Mouse (Mus musculus): ENCODE data around the gene Clip4. TPM values are rescaled to one million over a fixed set of nuclear protein-coding genes. Genes with fewer than 3 reads are reported as not detected.

The Clip4 gene
- polyA plus RNA-seq, 1 experiment, result 0.72 TPM

DNA sequence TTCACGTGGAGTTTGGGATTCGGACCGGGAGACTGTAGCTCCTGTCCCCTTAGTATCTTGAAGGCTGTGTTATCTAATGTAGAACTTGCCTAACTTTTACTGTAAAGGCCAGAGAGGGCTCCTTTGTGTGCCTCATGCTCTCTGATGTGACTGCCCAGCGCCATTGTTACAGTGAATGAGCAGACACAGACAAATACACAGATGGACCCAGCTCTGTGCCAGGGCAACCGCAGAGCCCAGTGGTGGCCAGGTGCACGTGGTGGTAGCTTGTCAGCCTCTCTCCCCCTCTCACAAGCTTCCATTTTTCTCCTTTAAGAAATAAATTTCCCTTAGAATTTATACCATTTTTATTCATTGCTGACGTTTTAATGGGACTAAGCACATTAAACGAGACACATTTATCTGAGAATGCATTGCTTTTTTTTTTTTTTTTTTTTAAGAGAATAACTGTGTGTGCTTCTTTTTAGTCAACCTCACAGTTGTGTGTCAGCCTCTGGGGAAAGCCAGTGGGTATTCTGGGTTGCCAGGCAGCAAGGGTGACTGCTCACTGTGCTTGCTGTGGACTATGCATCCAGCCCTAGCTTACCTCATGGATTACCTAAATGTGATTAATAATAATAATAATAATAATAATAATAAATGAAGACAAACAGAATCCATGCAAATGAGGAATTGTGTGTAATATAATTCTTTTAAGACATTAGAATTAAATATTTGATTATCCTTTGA lies 48.0 kb downstream of the Clip4 start:
- TF ChIP-seq POLR2A (IDR thresholded peaks at IDR 0.05; ENCODE audit: low read depth, low read length), result no peak
- TF ChIP-seq CTCF (IDR thresholded peaks at IDR 0.05; ENCODE audit: extremely low read depth, insufficient read length, insufficient replicate concordance, low read depth, low read length), result no peak
- H3K27me3 ChIP-seq (ENCODE audit: control insufficient read depth, insufficient read depth, low read length), result no peaks in the 10 kb centered on the region
- no peak overlapping the region for H3K4me3 ChIP-seq (ENCODE audit: low read depth, low read length)
- 88% methylated on average over 8 of the region's 8 CpGs for WGBS
- no peak overlapping the region for H3K27ac ChIP-seq (ENCODE audit: insufficient read depth, low read depth, low read length)
- no peaks in the 10 kb centered on the region for H3K36me3 ChIP-seq (ENCODE audit: control insufficient read depth, insufficient read depth, low read length)
- H3K4me1 ChIP-seq (ENCODE audit: control insufficient read depth, insufficient read depth, insufficient read length, low read length), result no peaks in the 10 kb centered on the region

DNA sequence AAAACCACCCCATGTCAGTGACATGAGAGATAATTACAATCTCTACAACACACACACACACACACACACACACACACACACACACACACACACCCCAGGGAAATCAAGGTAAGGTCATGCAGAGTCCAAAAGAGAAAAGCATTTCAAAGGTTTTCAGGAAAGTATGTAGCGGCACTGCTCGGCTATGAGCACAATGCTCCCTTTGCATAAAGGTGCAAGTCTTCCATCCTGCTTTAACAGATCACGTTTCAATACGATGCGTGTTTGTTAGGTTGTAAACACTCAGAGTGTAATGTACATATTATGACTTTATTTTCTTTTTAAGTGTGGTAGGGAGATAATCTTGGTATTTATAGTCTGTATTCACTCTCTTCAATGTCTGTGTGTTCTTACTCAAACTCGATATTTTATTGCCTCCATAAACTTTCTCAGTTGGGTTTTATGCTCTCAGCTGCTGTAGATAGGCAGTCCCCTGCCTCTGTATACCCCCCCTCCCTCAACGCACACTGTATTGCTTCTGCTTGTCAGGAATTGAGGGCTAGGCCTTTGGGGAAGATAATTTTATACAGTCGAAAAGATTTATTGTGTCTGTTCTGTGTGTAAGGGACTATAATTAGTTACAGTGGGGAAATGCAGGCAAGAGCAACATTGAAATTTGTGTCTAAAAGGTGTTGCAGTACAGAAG lies 55.5 kb downstream of the Clip4 start:
- WGBS, result 34% methylated on average over 8 of the region's 8 CpGs

DNA sequence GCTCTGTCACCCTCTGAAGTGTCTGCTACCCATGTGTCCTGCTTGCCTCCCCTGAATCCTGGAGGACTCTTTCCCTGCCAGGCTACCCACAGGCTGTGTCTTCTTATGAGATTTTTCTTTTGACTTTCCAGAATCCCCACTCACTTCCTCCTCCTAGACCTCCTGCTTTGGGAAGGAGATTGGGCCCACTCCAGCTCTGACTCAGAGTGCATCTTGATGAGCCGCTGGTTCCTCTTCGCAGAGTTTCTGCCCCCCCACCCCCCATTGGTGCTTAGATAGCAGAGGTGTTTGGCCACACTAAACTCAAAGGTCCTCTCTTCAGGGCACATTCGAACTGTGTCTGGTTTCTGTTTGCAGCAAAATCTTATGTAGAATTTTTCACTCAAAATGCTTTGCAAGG lies 58.3 kb downstream of the Clip4 start:
- TF ChIP-seq CTCF (IDR thresholded peaks at IDR 0.05; ENCODE audit: extremely low read depth, insufficient read length, insufficient replicate concordance, low read depth, low read length) (no peak), POLR2A (IDR thresholded peaks at IDR 0.05; ENCODE audit: low read depth, low read length) (no peak)
- no peaks in the 10 kb centered on the region for H3K27me3 ChIP-seq (ENCODE audit: control insufficient read depth, insufficient read depth, low read length)
- 50% methylated on average over 3 of the region's 3 CpGs for WGBS

More for the DNA sequence above, 55.5 kb downstream of the Clip4 start:
- Histone ChIP-seq H3K27me3 (ENCODE audit: control insufficient read depth, insufficient read depth, low read length) (no peaks in the 10 kb centered on the region), H3K4me3 (ENCODE audit: low read depth, low read length) (no peak overlapping the region), H3K27ac (ENCODE audit: insufficient read depth, low read depth, low read length) (no peak overlapping the region), H3K36me3 (ENCODE audit: control insufficient read depth, insufficient read depth, low read length) (no peaks in the 10 kb centered on the region), H3K4me1 (ENCODE audit: control insufficient read depth, insufficient read depth, insufficient read length, low read length) (peaks cover under 1% of the 10 kb centered on the region; the same call in 1 of the 2 replicates)
- TF ChIP-seq CTCF (IDR thresholded peaks at IDR 0.05; ENCODE audit: extremely low read depth, insufficient read length, insufficient replicate concordance, low read depth, low read length), result no peak
- no peak for TF ChIP-seq POLR2A (IDR thresholded peaks at IDR 0.05; ENCODE audit: low read depth, low read length)

GRCm38 (mm10) chr17:71827627-71828026 lies 59.4 kb downstream of the Clip4 start:
- 67% methylated on average over 8 of the region's 8 CpGs for WGBS
- no peaks in the 10 kb centered on the region for H3K36me3 ChIP-seq (ENCODE audit: control insufficient read depth, insufficient read depth, low read length)
- H3K27me3 ChIP-seq (ENCODE audit: control insufficient read depth, insufficient read depth, low read length), result no peaks in the 10 kb centered on the region
- TF ChIP-seq POLR2A (IDR thresholded peaks at IDR 0.05; ENCODE audit: low read depth, low read length) (no peak), CTCF (IDR thresholded peaks at IDR 0.05; ENCODE audit: extremely low read depth, insufficient read length, insufficient replicate concordance, low read depth, low read length) (no peak)
- peaks cover 4% of the 10 kb centered on the region; the same call in 1 of the 2 replicates for H3K4me1 ChIP-seq (ENCODE audit: control insufficient read depth, insufficient read depth, insufficient read length, low read length)
- H3K27ac ChIP-seq (ENCODE audit: insufficient read depth, low read depth, low read length), result no peak overlapping the region
- H3K4me3 ChIP-seq (ENCODE audit: low read depth, low read length), result no peak overlapping the region

More for the DNA sequence above, 58.3 kb downstream of the Clip4 start:
- H3K27ac ChIP-seq (ENCODE audit: insufficient read depth, low read depth, low read length), result no peak overlapping the region
- no peak overlapping the region for H3K4me3 ChIP-seq (ENCODE audit: low read depth, low read length)
- no peaks in the 10 kb centered on the region for H3K36me3 ChIP-seq (ENCODE audit: control insufficient read depth, insufficient read depth, low read length)
- peaks cover 4% of the 10 kb centered on the region; the same call in 1 of the 2 replicates for H3K4me1 ChIP-seq (ENCODE audit: control insufficient read depth, insufficient read depth, insufficient read length, low read length)

DNA sequence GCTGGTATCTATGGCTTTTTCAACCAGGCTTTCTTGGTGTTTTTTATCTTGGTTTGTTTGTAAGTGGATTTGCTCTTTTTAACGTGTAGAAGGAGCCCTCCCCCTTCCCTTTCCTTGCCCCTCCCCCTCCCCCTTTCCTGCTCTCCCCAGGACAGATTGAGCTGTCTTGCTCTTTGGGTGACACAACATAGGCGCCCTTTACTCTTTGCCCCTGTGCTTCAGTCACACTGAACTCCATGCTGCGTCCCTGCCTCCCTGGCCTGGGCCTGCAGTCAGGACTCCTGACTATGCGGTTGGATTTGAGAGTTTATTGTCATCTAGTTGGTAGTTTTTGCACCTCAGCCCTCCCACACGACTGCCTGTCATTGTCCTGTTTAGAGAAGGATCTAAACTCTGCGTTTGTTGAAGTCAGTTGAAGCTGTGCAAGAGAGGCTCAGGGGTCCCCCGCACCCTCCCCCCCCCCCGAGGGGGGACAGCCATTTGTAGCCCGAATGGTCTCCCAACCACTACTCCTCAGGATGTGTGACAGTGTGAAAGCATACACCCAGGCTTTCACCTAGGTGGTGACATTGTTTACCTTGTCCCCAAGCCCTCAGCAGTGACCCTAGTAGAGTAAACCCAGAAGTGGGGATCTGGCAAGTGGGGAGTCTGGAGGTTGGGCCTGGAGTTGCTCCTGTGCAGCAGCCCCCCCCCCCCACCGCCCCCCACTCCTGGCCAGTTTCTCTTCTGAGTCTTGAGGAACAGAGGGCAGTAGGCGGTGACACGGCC lies 60.6 kb downstream of the Clip4 start:
- Histone ChIP-seq H3K36me3 (ENCODE audit: control insufficient read depth, insufficient read depth, low read length) (no peaks in the 10 kb centered on the region), H3K4me1 (ENCODE audit: control insufficient read depth, insufficient read depth, insufficient read length, low read length) (peaks cover 4% of the 10 kb centered on the region; the same call in 1 of the 2 replicates), H3K27ac (ENCODE audit: insufficient read depth, low read depth, low read length) (no peak overlapping the region), H3K27me3 (ENCODE audit: control insufficient read depth, insufficient read depth, low read length) (no peaks in the 10 kb centered on the region), H3K4me3 (ENCODE audit: low read depth, low read length) (no peak overlapping the region)
- 31% methylated on average over 12 of the region's 12 CpGs for WGBS
- TF ChIP-seq POLR2A (IDR thresholded peaks at IDR 0.05; ENCODE audit: low read depth, low read length) (no peak), CTCF (IDR thresholded peaks at IDR 0.05; ENCODE audit: extremely low read depth, insufficient read length, insufficient replicate concordance, low read depth, low read length) (no peak)

GRCm38 (mm10) chr17:71831960-71832359 lies 63.7 kb downstream of the Clip4 start:
- Histone ChIP-seq H3K4me3 (ENCODE audit: low read depth, low read length) (no peak overlapping the region), H3K4me1 (ENCODE audit: control insufficient read depth, insufficient read depth, insufficient read length, low read length) (peaks cover 4% of the 10 kb centered on the region; the same call in 1 of the 2 replicates), H3K36me3 (ENCODE audit: control insufficient read depth, insufficient read depth, low read length) (no peaks in the 10 kb centered on the region), H3K27ac (ENCODE audit: insufficient read depth, low read depth, low read length) (no peak overlapping the region), H3K27me3 (ENCODE audit: control insufficient read depth, insufficient read depth, low read length) (no peaks in the 10 kb centered on the region)
- no peak for TF ChIP-seq CTCF (IDR thresholded peaks at IDR 0.05; ENCODE audit: extremely low read depth, insufficient read length, insufficient replicate concordance, low read depth, low read length)
- no peak for TF ChIP-seq POLR2A (IDR thresholded peaks at IDR 0.05; ENCODE audit: low read depth, low read length)
- 79% methylated on average over 3 of the region's 3 CpGs for WGBS
